Mouse (Mus musculus) spleen, postnatal 10 days (tissue): ENCODE data around the gene Il17re.

Experiments
- DNase-seq, 2 experiments: peaks; one replicate each; pipeline ENCODE4 v3.0.0; 2021 to 2022; ENCODE audit warnings: low spot score in 2 of 2

The Il17re gene

DNA sequence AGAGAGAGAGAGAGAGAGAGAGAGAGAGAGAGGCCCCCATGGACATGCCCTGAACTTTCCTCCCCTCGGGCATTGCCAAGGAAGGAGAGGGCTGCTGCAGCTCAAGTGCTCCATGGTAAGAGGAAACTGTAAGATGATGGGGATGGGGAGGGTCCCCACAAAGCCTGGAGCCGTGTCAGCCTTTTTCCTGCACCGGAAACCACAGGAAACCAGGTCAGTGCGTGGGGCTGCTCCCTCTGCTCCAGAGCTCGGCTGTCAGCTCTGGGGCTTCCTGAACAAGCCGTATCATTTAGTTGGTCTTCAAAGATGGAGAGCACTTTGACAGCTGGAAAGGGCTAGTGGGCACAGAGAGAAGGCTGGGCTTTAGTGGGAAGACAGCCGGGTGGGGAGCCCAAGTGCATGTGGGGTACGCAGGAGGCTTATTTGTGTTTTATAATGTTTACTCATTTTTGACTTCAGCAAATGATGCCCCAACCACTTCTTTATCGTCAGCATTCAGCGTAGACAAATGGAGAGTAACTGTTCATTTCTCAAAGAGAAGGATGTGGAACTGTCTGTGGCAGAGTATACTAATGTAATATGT lies at the start of gene Il17re:
Il17re (plus strand) TSS at position 533 of the 583 bp plus-strand sequence.
- no peak for DNase-seq

GRCm38 (mm10) chr6:113410001-113410400 lies 48.3 kb upstream of the Il17re start:
- DNase-seq, result no peak

DNA sequence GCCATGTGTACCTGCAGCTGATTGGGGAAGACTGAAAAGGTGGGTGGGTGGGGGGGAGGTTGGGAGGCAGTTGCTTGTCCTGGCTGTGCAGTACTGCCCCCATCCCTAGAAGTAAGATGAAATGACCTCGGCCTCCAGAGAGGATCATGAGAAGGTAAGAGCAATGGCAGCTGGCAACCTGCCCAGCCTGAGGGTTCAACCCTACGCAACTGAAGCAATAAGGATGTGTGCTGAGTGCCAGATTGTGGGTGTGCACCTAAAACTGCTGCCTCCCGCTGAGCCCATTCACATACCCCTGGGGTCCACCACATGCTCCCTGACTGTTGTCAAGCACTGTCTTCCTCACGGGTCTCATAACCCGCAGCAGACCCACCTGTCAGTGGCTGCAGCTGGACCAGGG lies 41.9 kb upstream of the Il17re start:
- DNase-seq, result no peak

GRCm38 (mm10) chr6:113418441-113419198 lies 39.7 kb upstream of the Il17re start:
- DNase-seq, result peak in 1 of 2 experiments; percentile 55

GRCm38 (mm10) chr6:113419199-113419587 lies 39.1 kb upstream of the Il17re start, which contains the start of gene Rpusd3:
Gene Rpusd3, minus strand, starts transcription at chr6:113419340.
- peak; percentile 98 to 100 for DNase-seq

DNA sequence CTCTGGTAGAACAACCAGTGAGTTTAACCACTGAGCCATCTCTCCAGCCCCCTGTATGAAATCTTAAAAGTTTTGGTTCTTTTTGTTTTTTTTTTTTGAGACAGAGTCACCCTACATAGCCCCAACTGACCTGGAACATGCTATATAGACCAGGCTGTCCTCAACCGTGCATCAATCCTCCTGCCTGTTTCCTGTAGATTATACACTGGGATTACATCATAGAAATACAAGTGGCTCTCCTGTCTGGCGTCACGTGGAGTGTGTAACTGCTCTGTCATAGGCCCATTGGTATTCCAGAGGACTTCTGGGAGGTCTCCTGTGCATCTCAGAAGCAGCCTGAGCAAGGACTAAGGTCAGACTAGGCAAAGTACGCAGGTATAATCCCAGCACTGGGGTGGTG lies 35.3 kb upstream of the Il17re start:
- DNase-seq, result no peak

DNA sequence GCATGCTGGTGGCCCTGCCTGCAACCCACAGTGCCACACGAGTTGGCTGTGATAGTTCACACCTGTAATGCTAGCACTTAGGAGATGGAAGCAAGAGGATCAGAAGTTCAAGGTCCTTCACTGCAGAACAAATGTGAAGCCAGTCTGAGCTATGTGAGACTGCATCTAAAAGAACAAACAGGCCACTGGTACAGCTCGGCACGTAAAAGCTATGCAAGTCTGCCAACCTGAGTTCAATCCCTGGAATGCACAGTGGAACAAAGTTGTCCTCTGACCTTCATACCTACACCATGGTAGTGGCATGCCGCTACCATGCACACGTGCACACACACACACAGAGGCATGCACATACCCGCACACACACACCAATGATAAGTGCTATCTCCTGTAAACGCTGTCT lies 34.1 kb upstream of the Il17re start:
- no peak for DNase-seq

DNA sequence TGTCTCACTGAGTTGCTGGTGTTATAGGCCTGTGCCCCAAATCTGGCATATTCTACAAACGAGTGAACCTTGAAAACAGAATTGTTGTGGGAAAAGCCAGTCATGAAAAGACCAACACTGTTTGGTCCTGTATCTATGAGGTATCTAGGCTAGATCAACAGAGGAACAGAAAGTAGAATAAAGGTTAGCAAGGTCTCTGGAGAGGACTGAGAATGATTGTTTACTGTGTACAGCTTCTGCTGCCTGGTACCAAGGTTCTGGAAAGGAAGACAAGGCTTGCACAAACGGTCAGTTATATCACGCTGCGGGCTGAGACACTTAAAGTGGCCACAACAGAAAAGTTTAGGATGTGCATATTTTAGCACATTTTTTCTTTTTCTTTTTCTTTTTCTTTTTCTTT lies 31.6 kb upstream of the Il17re start:
- DNase-seq, result no peak

- peak; percentile 30 to 73 for DNase-seq
These were observed 30.9 kb upstream of the Il17re start for GRCm38 (mm10) chr6:113427397-113427796.

DNA sequence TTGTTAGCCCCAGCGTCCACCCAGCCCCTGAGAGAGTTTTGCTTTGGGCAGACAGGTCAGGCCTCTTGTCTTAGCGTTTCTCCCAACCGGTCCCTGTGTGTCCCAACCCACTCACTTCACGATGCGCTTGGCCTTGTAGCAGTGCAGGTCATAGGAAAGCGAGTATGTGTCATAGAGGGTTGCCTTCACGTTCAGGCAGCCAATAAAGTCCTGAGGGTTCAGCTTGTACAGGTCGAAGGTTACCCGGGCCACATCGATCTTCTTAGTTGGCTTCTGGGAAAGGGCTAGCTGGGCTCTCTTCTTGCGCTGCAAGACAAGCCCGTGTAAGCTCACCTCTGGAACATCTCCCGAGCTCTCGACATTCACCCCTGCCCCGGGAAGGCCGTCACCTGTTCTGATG lies 30.3 kb upstream of the Il17re start:
- no peak for DNase-seq

GRCm38 (mm10) chr6:113429965-113430364 lies 28.3 kb upstream of the Il17re start:
- DNase-seq, result no peak

DNA sequence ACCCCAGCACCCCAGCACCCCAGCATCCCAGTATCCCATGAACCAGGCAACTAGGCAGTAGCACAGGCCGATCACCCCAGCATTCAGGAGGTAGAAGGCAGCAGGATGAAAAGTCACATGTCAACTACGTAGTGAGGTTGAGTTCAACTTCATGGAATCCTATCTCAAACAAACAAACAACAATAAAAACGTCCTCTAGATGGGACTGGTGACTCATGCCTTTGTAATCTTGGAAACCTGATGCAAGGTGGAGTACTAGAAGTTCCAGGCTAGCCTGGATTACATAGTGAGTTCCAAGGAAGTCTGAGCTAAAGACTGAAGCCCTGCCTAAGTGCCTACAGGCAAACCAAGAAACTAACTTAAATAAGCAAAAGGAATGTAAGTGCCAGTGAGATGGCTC lies 27.4 kb upstream of the Il17re start:
- DNase-seq, result no peak

DNA sequence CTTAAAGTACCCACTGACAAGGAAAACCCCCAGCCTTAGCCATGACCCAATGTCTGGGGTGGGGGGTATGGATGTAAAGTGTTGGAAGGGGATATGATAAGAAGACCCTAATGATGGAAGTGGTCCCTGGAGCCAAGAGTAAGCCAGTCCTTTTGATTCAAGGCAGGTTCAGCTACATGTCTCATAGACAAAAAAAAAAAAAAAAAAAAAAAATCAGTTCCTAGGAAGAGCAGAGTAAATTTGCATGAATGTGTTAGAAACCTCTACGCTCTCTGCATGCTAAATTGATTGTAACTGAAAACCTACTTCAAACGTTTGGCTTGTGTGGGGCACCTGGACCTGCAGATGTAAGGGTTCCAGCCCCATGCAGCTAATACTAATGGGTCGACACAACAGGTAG lies 26.5 kb upstream of the Il17re start:
- no peak for DNase-seq

DNA sequence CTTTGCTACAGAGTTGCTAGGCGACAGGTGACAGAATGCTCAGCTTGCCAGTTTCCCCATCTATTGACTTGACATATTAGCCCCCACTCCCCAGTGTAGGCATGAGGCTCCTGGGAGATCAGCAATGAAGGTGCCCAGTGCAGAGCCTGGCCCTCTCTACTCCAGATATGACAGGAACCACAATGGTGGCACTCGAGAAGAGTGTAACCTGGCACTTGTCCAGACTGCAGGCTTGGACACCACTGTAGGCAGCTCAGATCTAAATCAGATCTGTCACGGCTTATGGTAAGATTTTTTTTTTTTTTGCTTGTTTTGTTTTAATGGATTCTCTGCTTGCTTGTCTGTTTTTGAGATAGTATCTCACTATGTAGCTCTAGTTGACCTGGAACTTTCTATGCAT lies 24.6 kb upstream of the Il17re start:
- no peak for DNase-seq

- DNase-seq, result no peak
These were observed 23.6 kb upstream of the Il17re start for GRCm38 (mm10) chr6:113434691-113435090.

- DNase-seq, result no peak
These were observed 22.5 kb upstream of the Il17re start, which contains the start of gene Cidec for GRCm38 (mm10) chr6:113435664-113436205. Gene Cidec, minus strand, starts transcription at chr6:113435760.

DNA sequence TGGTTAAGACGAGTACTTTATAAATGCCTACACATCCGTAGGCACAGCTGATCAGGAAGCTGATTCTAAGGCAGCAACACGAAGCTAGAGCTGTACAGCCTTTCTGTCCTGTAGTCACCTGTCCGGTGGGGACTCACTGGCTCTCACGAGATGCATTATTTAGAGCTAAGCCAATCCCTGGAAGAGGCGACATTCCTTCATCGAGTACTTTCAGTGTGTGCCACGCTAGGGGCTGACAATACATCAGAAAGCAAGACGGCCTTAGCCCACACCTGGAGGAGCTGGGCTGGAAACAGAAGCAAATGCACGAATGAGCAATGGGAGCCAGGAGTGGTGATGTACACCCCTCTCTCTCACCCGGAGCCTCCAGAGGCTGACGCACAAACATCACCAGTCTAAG lies 21.1 kb upstream of the Il17re start:
- no peak for DNase-seq

DNA sequence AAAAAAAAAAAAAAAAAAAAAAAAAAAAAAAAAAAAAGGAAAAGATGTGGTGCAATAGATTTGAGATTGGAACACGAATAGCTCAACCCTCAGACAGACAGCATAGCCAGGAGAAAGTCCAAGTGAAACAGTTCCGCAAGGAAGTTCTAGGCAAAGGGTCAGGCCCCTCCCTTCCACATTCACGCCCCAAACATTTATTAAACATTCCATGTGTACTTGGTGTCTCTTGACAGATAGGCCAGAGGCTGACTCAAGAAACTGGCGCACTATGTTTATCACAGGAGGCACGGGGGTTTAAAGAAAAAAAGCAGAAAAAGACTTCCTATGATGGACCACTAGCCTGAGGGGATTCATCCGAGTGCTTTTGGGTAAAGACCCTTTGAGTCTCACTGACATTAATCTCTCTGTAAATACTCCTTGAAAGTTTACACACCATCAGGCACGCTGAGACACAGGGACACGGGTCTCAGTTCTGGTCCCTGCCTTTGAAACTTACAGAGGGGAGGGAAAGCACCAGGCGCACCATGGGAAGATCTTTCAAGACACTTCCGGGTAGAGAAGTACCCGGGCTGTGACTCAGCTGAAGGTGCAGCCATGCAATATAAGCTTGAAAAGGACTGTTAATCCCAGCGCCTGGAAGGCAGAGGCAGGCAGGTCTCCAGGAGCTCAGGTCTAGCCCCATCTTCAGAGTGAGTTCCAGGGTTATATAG lies 19.4 kb upstream of the Il17re start:
- DNase-seq, result no peak

- no peak for DNase-seq
These were observed 17.6 kb upstream of the Il17re start for GRCm38 (mm10) chr6:113440686-113441085.

GRCm38 (mm10) chr6:113441147-113441680 lies 17.1 kb upstream of the Il17re start:
- DNase-seq, result peak; percentile 66 to 86

GRCm38 (mm10) chr6:113442087-113442441 lies 16.2 kb upstream of the Il17re start:
- DNase-seq, result no peak

DNA sequence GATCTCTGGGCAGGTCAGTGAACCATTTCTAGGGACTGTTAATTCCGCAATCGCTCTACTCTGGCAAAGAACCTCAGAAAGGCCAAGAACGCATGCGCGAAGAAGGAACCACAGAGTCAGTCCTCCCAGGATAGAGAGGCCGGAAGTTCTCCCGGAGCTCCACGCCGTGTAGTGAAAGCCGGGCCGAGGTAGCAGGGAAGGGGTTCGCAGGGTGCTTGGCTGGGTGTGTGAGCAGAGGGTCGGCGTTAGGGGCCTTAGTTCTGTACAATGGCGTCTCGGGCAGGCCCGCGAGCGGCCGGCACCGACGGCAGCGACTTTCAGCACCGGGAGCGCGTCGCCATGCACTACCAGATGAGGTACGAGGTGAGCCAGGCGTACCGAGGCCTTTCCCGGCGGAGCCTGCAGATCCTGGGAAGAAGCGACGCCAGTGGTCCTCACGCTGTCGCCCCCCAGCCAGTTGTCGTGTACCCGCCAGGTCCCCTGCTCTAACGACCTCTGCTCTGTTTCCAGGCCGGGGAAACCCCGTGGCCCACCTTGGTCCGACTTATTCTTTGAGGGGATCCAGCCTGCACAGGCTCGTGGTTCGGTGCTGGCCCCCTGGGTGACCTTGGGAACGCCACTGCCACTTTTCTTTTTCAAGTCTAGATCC lies 15.7 kb upstream of the Il17re start, which contains the start of gene Jagn1:
Jagn1 (plus strand) TSS at position 128 of the 649 bp plus-strand sequence.
- peak; percentile 92 to 93 for DNase-seq
